Mouse (Mus musculus) small intestine, adult 2 months (tissue): ENCODE measurements around the gene Efcc1.

Experiments used
- CTCF ChIP-seq: fragments of 200-500 bp; IDR thresholded peaks from 2 replicates; pipeline ENCODE4 v1.5.1; 2012; ENCODE audit warnings: low read depth, mild to moderate bottlenecking, control low read depth, inconsistent platforms, low read length, moderate library complexity, mixed read lengths; ENCODE audit not compliant: insufficient replicate concordance, insufficient read length; ENCODE audit errors: extremely low read depth
- POLR2A ChIP-seq: fragments of 200-500 bp; IDR thresholded peaks from 2 replicates; pipeline ENCODE4 v1.6.1; 2012; ENCODE audit warnings: low read depth, mild to moderate bottlenecking, control low read depth, inconsistent platforms, low read length, moderate library complexity

- TF ChIP-seq CTCF (no peak), POLR2A (no peak)
Observed at GRCm38 (mm10) chr6:87799576-87799975, 68.9 kb downstream of the Efcc1 start.
